Mouse (Mus musculus): ENCODE measurements around the gene Morn4. TPM values are rescaled to one million over a fixed set of nuclear protein-coding genes. Genes with fewer than 3 reads are reported as not detected.

Gene Morn4
- polyA plus RNA-seq, 1 experiment from 2014 or later: 20.1 TPM

DNA sequence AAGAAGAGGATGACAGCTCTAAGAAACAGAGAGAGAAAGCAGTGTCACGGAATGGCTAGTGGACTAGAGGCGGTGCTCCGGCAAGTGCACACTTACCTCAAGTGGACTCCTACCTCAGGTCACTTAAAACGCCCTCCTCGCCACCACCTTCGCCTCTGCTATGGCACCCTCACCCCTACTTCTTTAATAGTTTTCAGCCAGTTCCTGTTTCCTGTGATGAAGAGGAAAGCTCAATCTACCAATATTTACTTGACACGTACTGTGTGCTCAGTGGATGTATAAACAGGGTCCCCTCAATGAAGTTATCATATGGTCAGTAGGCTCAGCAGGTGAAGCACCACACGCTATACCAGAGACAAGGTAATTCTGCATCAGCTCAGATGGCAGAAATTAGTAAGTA is 7.6 kb downstream of the Morn4 start:
- Histone ChIP-seq H3K9ac (ENCODE audit: low read depth, low read length) (no peak overlapping the region), H3K4me1 (ENCODE audit: control insufficient read depth, insufficient read depth, low read length) (no peaks in the 10 kb centered on the region), H3K9me3 (ENCODE audit: control insufficient read depth, low read length) (no peaks in the 10 kb centered on the region), H3K4me2 (ENCODE audit: low read depth, low read length) (no peak overlapping the region), H3K4me3 (ENCODE audit: low read depth, low read length) (no peak overlapping the region), H3K27ac (replicated peaks; ENCODE audit: low read depth, low read length) (no peak overlapping the region), H3K36me3 (ENCODE audit: control insufficient read depth, insufficient read depth, low read length) (peaks cover 28% of the 10 kb centered on the region; the same call in 1 of the 2 replicates), H3K27me3 (replicated peaks; ENCODE audit: control insufficient read depth, insufficient read depth, low read length) (no peaks in the 10 kb centered on the region)
- ATAC-seq (ENCODE audit: low read depth) (no peak), DNase-seq (ENCODE audit: low spot score) (no peak)
- WGBS: 94% methylated on average over 8 of the region's 8 CpGs

- H3K9me3 ChIP-seq (ENCODE audit: control insufficient read depth, low read length): no peaks in the 10 kb centered on the region
- H3K4me3 ChIP-seq (ENCODE audit: low read depth, low read length): no peak overlapping the region
- no peak overlapping the region for H3K9ac ChIP-seq (ENCODE audit: low read depth, low read length)
- H3K4me1 ChIP-seq (ENCODE audit: control insufficient read depth, insufficient read depth, low read length): no peaks in the 10 kb centered on the region
- H3K27me3 ChIP-seq (replicated peaks; ENCODE audit: control insufficient read depth, insufficient read depth, low read length): no peaks in the 10 kb centered on the region
- H3K36me3 ChIP-seq (ENCODE audit: control insufficient read depth, insufficient read depth, low read length): peaks cover 30% of the 10 kb centered on the region; the same call in 1 of the 2 replicates
- H3K27ac ChIP-seq (replicated peaks; ENCODE audit: low read depth, low read length): no peak overlapping the region
- H3K4me2 ChIP-seq (ENCODE audit: low read depth, low read length): no peak overlapping the region
- ATAC-seq (ENCODE audit: low read depth) (no peak), DNase-seq (ENCODE audit: low spot score) (no peak)
- 89% methylated on average over 16 of the region's 16 CpGs for WGBS
These were observed 10.2 kb downstream of the Morn4 start for GRCm38 (mm10) chr19:42075992-42076391.

DNA sequence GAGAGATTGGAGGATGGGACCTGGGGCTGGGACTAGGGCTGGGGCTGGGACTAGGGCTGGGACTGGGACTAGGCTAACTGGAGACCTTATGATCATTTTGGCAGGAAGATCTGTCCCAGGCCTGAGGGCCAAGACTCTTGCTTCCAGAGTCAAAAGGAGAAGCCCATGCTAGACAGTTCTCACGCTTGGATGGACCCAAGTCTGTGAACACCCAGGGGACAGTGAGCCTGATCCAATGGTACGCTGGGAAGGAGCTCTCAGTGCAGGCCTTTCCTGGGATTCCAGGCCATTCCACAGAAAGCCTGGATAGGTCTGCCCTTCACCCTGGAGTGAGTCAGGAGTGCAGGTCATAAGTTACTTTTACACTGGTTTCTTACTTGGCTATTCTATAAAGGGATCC is 11.1 kb downstream of the Morn4 start:
- Histone ChIP-seq H3K36me3 (ENCODE audit: control insufficient read depth, insufficient read depth, low read length) (peaks cover 30% of the 10 kb centered on the region; the same call in 1 of the 2 replicates), H3K9ac (ENCODE audit: low read depth, low read length) (no peak overlapping the region), H3K27me3 (replicated peaks; ENCODE audit: control insufficient read depth, insufficient read depth, low read length) (no peaks in the 10 kb centered on the region), H3K4me2 (ENCODE audit: low read depth, low read length) (no peak overlapping the region), H3K4me3 (ENCODE audit: low read depth, low read length) (no peak overlapping the region), H3K27ac (replicated peaks; ENCODE audit: low read depth, low read length) (no peak overlapping the region), H3K4me1 (ENCODE audit: control insufficient read depth, insufficient read depth, low read length) (no peaks in the 10 kb centered on the region), H3K9me3 (ENCODE audit: control insufficient read depth, low read length) (no peaks in the 10 kb centered on the region)
- ATAC-seq (ENCODE audit: low read depth) (no peak), DNase-seq (ENCODE audit: low spot score) (no peak)
- 91% methylated on average over 2 of the region's 2 CpGs for WGBS

- Histone ChIP-seq H3K27me3 (replicated peaks; ENCODE audit: control insufficient read depth, insufficient read depth, low read length) (no peaks in the 10 kb centered on the region), H3K9ac (ENCODE audit: low read depth, low read length) (no peak overlapping the region), H3K4me3 (ENCODE audit: low read depth, low read length) (no peak overlapping the region), H3K4me1 (ENCODE audit: control insufficient read depth, insufficient read depth, low read length) (no peaks in the 10 kb centered on the region), H3K9me3 (ENCODE audit: control insufficient read depth, low read length) (no peaks in the 10 kb centered on the region), H3K36me3 (ENCODE audit: control insufficient read depth, insufficient read depth, low read length) (peaks cover 30% of the 10 kb centered on the region; the same call in 1 of the 2 replicates), H3K4me2 (ENCODE audit: low read depth, low read length) (no peak overlapping the region), H3K27ac (replicated peaks; ENCODE audit: low read depth, low read length) (no peak overlapping the region)
- DNase-seq (ENCODE audit: low spot score) (no peak), ATAC-seq (ENCODE audit: low read depth) (no peak)
- 81% methylated on average over 7 of the region's 7 CpGs for WGBS
These were observed 13.4 kb downstream of the Morn4 start for GRCm38 (mm10) chr19:42072802-42073201.

- WGBS: 80% methylated on average over 15 of the region's 15 CpGs
- ATAC-seq (ENCODE audit: low read depth) (no peak), DNase-seq (ENCODE audit: low spot score) (no peak)
- no peaks in the 10 kb centered on the region for H3K9me3 ChIP-seq (ENCODE audit: control insufficient read depth, low read length)
- H3K4me3 ChIP-seq (ENCODE audit: low read depth, low read length): no peak overlapping the region
- no peak overlapping the region for H3K4me2 ChIP-seq (ENCODE audit: low read depth, low read length)
- no peak overlapping the region for H3K9ac ChIP-seq (ENCODE audit: low read depth, low read length)
- H3K4me1 ChIP-seq (ENCODE audit: control insufficient read depth, insufficient read depth, low read length): no peaks in the 10 kb centered on the region
- H3K36me3 ChIP-seq (ENCODE audit: control insufficient read depth, insufficient read depth, low read length): peaks cover 30% of the 10 kb centered on the region; the same call in 1 of the 2 replicates
- H3K27ac ChIP-seq (replicated peaks; ENCODE audit: low read depth, low read length): no peak overlapping the region
- H3K27me3 ChIP-seq (replicated peaks; ENCODE audit: control insufficient read depth, insufficient read depth, low read length): no peaks in the 10 kb centered on the region
These were observed 14.1 kb downstream of the Morn4 start for GRCm38 (mm10) chr19:42071886-42072608.

DNA sequence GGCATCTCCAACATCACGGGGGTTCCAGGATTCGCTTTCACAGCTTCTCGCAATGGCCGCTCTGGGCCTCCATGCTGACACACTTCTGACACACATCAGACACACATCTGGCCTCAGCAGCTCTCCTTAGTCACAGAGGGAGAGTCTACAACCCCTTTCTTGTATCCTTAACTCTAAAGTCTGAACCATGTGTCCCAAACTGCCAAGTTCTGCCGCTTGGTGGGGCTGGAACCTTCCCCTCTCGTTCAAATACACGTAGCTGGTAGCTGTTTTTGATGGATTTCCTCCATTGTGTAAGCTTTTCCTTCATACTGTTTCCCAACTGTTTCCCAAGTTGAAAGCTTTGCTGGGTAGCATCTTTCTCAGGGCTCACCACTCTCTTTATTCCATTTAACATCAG is 14.9 kb downstream of the Morn4 start:
- no peaks in the 10 kb centered on the region for H3K27me3 ChIP-seq (replicated peaks; ENCODE audit: control insufficient read depth, insufficient read depth, low read length)
- ATAC-seq (ENCODE audit: low read depth) (no peak), DNase-seq (ENCODE audit: low spot score) (no peak)
- no peaks in the 10 kb centered on the region for H3K9me3 ChIP-seq (ENCODE audit: control insufficient read depth, low read length)
- no peaks in the 10 kb centered on the region for H3K4me1 ChIP-seq (ENCODE audit: control insufficient read depth, insufficient read depth, low read length)
- H3K9ac ChIP-seq (ENCODE audit: low read depth, low read length): no peak overlapping the region
- peaks cover 27% of the 10 kb centered on the region; the same call in 1 of the 2 replicates for H3K36me3 ChIP-seq (ENCODE audit: control insufficient read depth, insufficient read depth, low read length)
- 79% methylated on average over 7 of the region's 7 CpGs for WGBS
- no peak overlapping the region for H3K27ac ChIP-seq (replicated peaks; ENCODE audit: low read depth, low read length)
- H3K4me3 ChIP-seq (ENCODE audit: low read depth, low read length): no peak overlapping the region
- no peak overlapping the region for H3K4me2 ChIP-seq (ENCODE audit: low read depth, low read length)

DNA sequence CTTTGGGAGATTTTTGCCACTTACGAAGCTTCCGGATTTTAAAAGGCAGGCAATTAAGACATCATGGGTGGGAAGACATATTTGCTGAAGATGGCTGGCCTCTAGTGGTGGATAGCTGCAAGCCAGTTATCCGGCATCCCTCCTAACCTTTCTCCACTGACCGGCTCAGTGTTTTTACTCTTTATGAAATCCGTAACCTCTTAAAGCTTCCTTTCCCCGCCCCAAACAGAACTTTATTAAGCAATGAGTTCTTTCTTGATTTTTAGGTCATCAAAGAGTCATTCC is 17.0 kb downstream of the Morn4 start:
- 61% methylated on average over 6 of the region's 6 CpGs for WGBS
- no peak overlapping the region for H3K4me2 ChIP-seq (ENCODE audit: low read depth, low read length)
- ATAC-seq (ENCODE audit: low read depth): no peak
- H3K27ac ChIP-seq (replicated peaks; ENCODE audit: low read depth, low read length): no peak overlapping the region
- no peak for DNase-seq (ENCODE audit: low spot score)
- no peaks in the 10 kb centered on the region for H3K9me3 ChIP-seq (ENCODE audit: control insufficient read depth, low read length)
- H3K27me3 ChIP-seq (replicated peaks; ENCODE audit: control insufficient read depth, insufficient read depth, low read length): no peaks in the 10 kb centered on the region
- no peak overlapping the region for H3K4me3 ChIP-seq (ENCODE audit: low read depth, low read length)
- no peaks in the 10 kb centered on the region for H3K4me1 ChIP-seq (ENCODE audit: control insufficient read depth, insufficient read depth, low read length)
- H3K9ac ChIP-seq (ENCODE audit: low read depth, low read length): no peak overlapping the region
- peaks cover 7% of the 10 kb centered on the region; the same call in 1 of the 2 replicates for H3K36me3 ChIP-seq (ENCODE audit: control insufficient read depth, insufficient read depth, low read length)

DNA sequence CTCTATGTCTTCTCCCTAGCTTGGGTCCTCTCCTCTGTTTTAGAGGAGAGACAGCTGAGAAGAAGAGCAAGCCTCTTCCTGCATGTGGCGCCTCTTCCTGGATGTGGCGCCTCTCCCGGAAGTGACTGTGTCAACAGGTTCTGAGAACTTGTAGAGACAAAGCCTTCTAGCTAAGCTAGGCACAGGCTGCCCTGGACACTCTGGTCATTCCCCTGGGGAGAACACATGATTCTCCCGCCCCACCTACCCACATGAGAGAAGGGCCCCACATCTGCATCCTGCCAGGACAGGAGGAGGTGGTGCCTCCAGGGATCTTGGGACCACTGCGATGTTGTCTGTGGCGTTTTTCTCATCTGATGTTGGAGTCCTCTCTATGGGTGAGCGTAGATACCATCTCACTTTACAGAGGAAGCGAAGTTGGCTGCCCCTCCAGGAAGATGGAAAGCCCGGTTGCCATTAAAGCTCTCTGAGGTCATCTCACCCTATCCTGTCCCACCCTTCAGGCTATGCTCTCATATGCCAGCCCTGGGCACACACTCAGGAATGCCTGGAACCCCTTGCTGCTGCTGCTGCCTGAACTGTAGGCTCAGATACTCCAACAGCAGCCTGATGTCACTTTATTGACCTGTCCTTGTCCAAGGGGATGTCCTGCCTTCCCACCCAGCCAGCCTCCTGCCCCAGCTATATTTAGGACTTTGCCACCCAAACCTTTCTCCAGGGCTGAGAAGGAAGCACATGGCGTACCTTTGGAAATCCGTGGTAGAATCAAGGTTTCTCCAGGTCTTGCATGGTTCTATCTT is 17.5 kb downstream of the Morn4 start:
- H3K27me3 ChIP-seq (replicated peaks; ENCODE audit: control insufficient read depth, insufficient read depth, low read length): no peaks in the 10 kb centered on the region
- peaks cover 3% of the 10 kb centered on the region; the same call in 1 of the 2 replicates for H3K36me3 ChIP-seq (ENCODE audit: control insufficient read depth, insufficient read depth, low read length)
- H3K9ac ChIP-seq (ENCODE audit: low read depth, low read length): no peak overlapping the region
- no peak overlapping the region for H3K4me3 ChIP-seq (ENCODE audit: low read depth, low read length)
- DNase-seq (ENCODE audit: low spot score) (no peak), ATAC-seq (ENCODE audit: low read depth) (no peak; the same call in 1 of the 2 replicates)
- no peaks in the 10 kb centered on the region for H3K4me1 ChIP-seq (ENCODE audit: control insufficient read depth, insufficient read depth, low read length)
- H3K27ac ChIP-seq (replicated peaks; ENCODE audit: low read depth, low read length): no peak overlapping the region
- no peaks in the 10 kb centered on the region for H3K9me3 ChIP-seq (ENCODE audit: control insufficient read depth, low read length)
- WGBS: 76% methylated on average over 11 of the region's 11 CpGs
- H3K4me2 ChIP-seq (ENCODE audit: low read depth, low read length): no peak overlapping the region

Measured in embryonic facial prominence, embryonic 14.5 days (tissue).